Mouse (Mus musculus) small intestine, adult 2 months (tissue): ENCODE measurements around the gene Gm21996. TPM values are rescaled to one million over a fixed set of nuclear protein-coding genes. Genes with fewer than 3 reads are reported as not detected.
"Not testable (repeated sequence)": the region's sequence is repeated elsewhere in the genome, so short reads cannot be mapped to it uniquely, and the experiment has no call there.

ENCODE experiments used
- H3K27ac ChIP-seq: fragments of 200-500 bp; 2 replicates; pipeline ENCODE4 v1.5.1; 2012; ENCODE audit warnings: low read depth, low read length, control low read depth, inconsistent platforms; ENCODE audit not compliant: insufficient read depth
- H3K27me3 ChIP-seq: fragments of 200-500 bp; 2 replicates; pipeline ENCODE4 v1.6.1; 2012; ENCODE audit warnings: mild to moderate bottlenecking, moderate library complexity, low read length, inconsistent platforms; ENCODE audit not compliant: control insufficient read depth, insufficient read depth
- H3K36me3 ChIP-seq: fragments of 200-500 bp; 2 replicates; pipeline ENCODE4 v1.6.1; 2012; ENCODE audit warnings: mild to moderate bottlenecking, low read length, control low read depth, inconsistent platforms; ENCODE audit not compliant: control insufficient read depth, insufficient read depth
- H3K4me1 ChIP-seq: fragments of 200-500 bp; 2 replicates; pipeline ENCODE4 v1.6.1; 2012; ENCODE audit warnings: low read length, inconsistent platforms, mixed read lengths; ENCODE audit not compliant: control insufficient read depth, insufficient read depth, insufficient read length
- H3K4me3 ChIP-seq: fragments of 200-500 bp; 2 replicates; pipeline ENCODE4 v1.5.1; 2012; ENCODE audit warnings: low read depth, mild to moderate bottlenecking, control low read depth, inconsistent platforms, low read length, moderate library complexity
- WGBS: fragments of 180-500 bp; shearing (Covaris S2); methylation state at CpG from one replicate; pipeline ENCODE4 v1.1.7; 2018; 5-methylcytosine and 5-hydroxymethylcytosine counted together
- polyA plus RNA-seq: library from polyadenylated mRNA; depleted of rRNA; stranded (reverse); fragments of >200 nt; gene quantifications from 2 replicates; pipeline ENCODE4 v1.2.3, GENCODE M21; 2012; rRNA removed

Gm21996 gene
- polyA plus RNA-seq, result not detected in 2 replicates

- not testable (repeated sequence) for H3K4me1 ChIP-seq, H3K4me3 ChIP-seq, H3K27ac ChIP-seq, H3K27me3 ChIP-seq, H3K36me3 ChIP-seq
- WGBS, result no CpG with 5 or more reads among the region's 7 CpGs
Measured at GRCm38 (mm10) chrY:89745432-89745831, at the start of gene Gm21996. TSS of gene Gm21996 (minus strand) at chrY:89745532.
